Mouse (Mus musculus) stomach, embryonic 14.5 days (tissue): ENCODE data around the gene Ergic1. TPM values are rescaled to one million over a fixed set of nuclear protein-coding genes. Genes with fewer than 3 reads are reported as not detected.

Source experiments
- ATAC-seq: fragments of 200-750 bp; cut with Nextera tagmentation; 2 replicates; pipeline ENCODE4 v1.8.0; 2017; ENCODE audit warnings: low read depth, moderate TSS enrichment; ENCODE audit not compliant: insufficient number of reproducible peaks, insufficient read depth, low FRiP score
- H3K27ac ChIP-seq: fragments of 300-500 bp; sonication (generic); 2 replicates; pipeline ENCODE4 v1.5.1; 2014; ENCODE audit warnings: mild to moderate bottlenecking, low read length, moderate library complexity, mixed read lengths
- H3K27me3 ChIP-seq: fragments of 300-500 bp; sonication (generic); 2 replicates; pipeline ENCODE4 v1.6.1; 2014; ENCODE audit warnings: low read length, control low read depth, mixed read lengths; ENCODE audit not compliant: control insufficient read depth, insufficient read depth
- H3K36me3 ChIP-seq: fragments of 300-500 bp; sonication (generic); 2 replicates; pipeline ENCODE4 v1.6.1; 2014; ENCODE audit warnings: mild to moderate bottlenecking, control low read depth, low read length, moderate library complexity, mixed read lengths; ENCODE audit not compliant: control insufficient read depth, insufficient read depth
- H3K4me1 ChIP-seq: fragments of 300-500 bp; sonication (generic); 2 replicates; pipeline ENCODE4 v1.6.1; 2014; ENCODE audit warnings: low read length, control low read depth, mixed read lengths; ENCODE audit not compliant: control insufficient read depth, insufficient read depth
- H3K4me2 ChIP-seq: fragments of 300-500 bp; sonication (generic); replicated peaks from 2 replicates; pipeline ENCODE4 v1.6.1; 2014; ENCODE audit warnings: low read depth, low read length, control low read depth
- H3K4me3 ChIP-seq: fragments of 300-500 bp; sonication (generic); 2 replicates; pipeline ENCODE4 v1.5.1; 2014; ENCODE audit warnings: low read depth, low read length, control low read depth
- H3K9ac ChIP-seq: fragments of 300-500 bp; sonication (generic); replicated peaks from 2 replicates; pipeline ENCODE4 v1.6.1; 2014; ENCODE audit warnings: low read depth, mild to moderate bottlenecking, control low read depth, low read length, moderate library complexity, mixed read lengths
- H3K9me3 ChIP-seq: fragments of 300-500 bp; sonication (generic); 2 replicates; pipeline ENCODE4 v1.6.1; 2016; ENCODE audit warnings: low read depth, low read length, control low read depth; ENCODE audit not compliant: control insufficient read depth
- WGBS: fragments of 180-500 bp; shearing (Covaris S2); extraction: QIAGEN DNeasy Blood & Tissue Kit; methylation state at CpG from one replicate; pipeline ENCODE4 v1.1.7; 2014; 5-methylcytosine and 5-hydroxymethylcytosine counted together
- polyA plus RNA-seq: library from polyadenylated mRNA; unstranded; fragments of >200 nt; fragmentation: Nextera tagmentation; extraction: Ambion mirVana; gene quantifications from 2 replicates; pipeline ENCODE4 v1.2.1, GENCODE M21; 2014

Gene Ergic1
- polyA plus RNA-seq, 1 experiment from 2014 or later, result 133 TPM

- Histone ChIP-seq H3K9ac (no peak overlapping the region), H3K4me3 (no peak overlapping the region), H3K9me3 (no peaks in the 10 kb centered on the region), H3K36me3 (peaks cover 22% of the 10 kb centered on the region), H3K27me3 (no peaks in the 10 kb centered on the region), H3K4me1 (peaks cover 4% of the 10 kb centered on the region; the same call in 1 of the 2 replicates), H3K27ac (no peak overlapping the region), H3K4me2 (no peak overlapping the region)
- no peak for ATAC-seq
- WGBS, result 85% methylated on average over 11 of the region's 11 CpGs
These were observed 12.8 kb downstream of the Ergic1 start for GRCm38 (mm10) chr17:26574118-26574517.

- H3K4me3 ChIP-seq, result no peak overlapping the region
- no peaks in the 10 kb centered on the region for H3K9me3 ChIP-seq
- H3K36me3 ChIP-seq, result peaks cover 16% of the 10 kb centered on the region; the same call in 1 of the 2 replicates
- no peaks in the 10 kb centered on the region for H3K27me3 ChIP-seq
- H3K27ac ChIP-seq, result no peak overlapping the region
- H3K4me1 ChIP-seq, result peaks cover 4% of the 10 kb centered on the region; the same call in 1 of the 2 replicates
- ATAC-seq, result no peak
- WGBS, result 89% methylated on average over 5 of the region's 5 CpGs
- H3K4me2 ChIP-seq, result no peak overlapping the region
- no peak overlapping the region for H3K9ac ChIP-seq
These were observed 13.4 kb downstream of the Ergic1 start for GRCm38 (mm10) chr17:26574701-26575100.

- 84% methylated on average over 12 of the region's 12 CpGs for WGBS
These were observed 14.7 kb downstream of the Ergic1 start for GRCm38 (mm10) chr17:26575786-26576690.

GRCm38 (mm10) chr17:26576833-26577232, 15.5 kb downstream of the Ergic1 start:
- ATAC-seq, result no peak
- peaks cover 4% of the 10 kb centered on the region; the same call in 1 of the 2 replicates for H3K4me1 ChIP-seq
- no peaks in the 10 kb centered on the region for H3K9me3 ChIP-seq
- no peak overlapping the region for H3K4me2 ChIP-seq
- no peak overlapping the region for H3K9ac ChIP-seq
- no peak overlapping the region for H3K4me3 ChIP-seq
- H3K27me3 ChIP-seq, result no peaks in the 10 kb centered on the region
- H3K27ac ChIP-seq, result no peak overlapping the region
- peaks cover 8% of the 10 kb centered on the region; the same call in 1 of the 2 replicates for H3K36me3 ChIP-seq
- 79% methylated on average over 7 of the region's 7 CpGs for WGBS

More at GRCm38 (mm10) chr17:26575786-26576690, 14.7 kb downstream of the Ergic1 start:
- no peak overlapping the region for H3K27ac ChIP-seq
- no peak overlapping the region for H3K4me2 ChIP-seq
- H3K9ac ChIP-seq, result no peak overlapping the region
- ATAC-seq, result no peak
- H3K27me3 ChIP-seq, result no peaks in the 10 kb centered on the region
- H3K4me1 ChIP-seq, result peaks cover 4% of the 10 kb centered on the region; the same call in 1 of the 2 replicates
- H3K36me3 ChIP-seq, result peaks cover 13% of the 10 kb centered on the region; the same call in 1 of the 2 replicates
- H3K9me3 ChIP-seq, result no peaks in the 10 kb centered on the region
- H3K4me3 ChIP-seq, result no peak overlapping the region

GRCm38 (mm10) chr17:26577309-26577708, 16.0 kb downstream of the Ergic1 start:
- H3K36me3 ChIP-seq, result peaks cover 8% of the 10 kb centered on the region; the same call in 1 of the 2 replicates
- WGBS, result 70% methylated on average over 11 of the region's 11 CpGs
- no peak overlapping the region for H3K27ac ChIP-seq
- H3K9ac ChIP-seq, result no peak overlapping the region
- H3K4me3 ChIP-seq, result no peak overlapping the region
- ATAC-seq, result no peak
- H3K27me3 ChIP-seq, result no peaks in the 10 kb centered on the region
- H3K4me2 ChIP-seq, result no peak overlapping the region
- H3K9me3 ChIP-seq, result no peaks in the 10 kb centered on the region
- peaks cover 4% of the 10 kb centered on the region; the same call in 1 of the 2 replicates for H3K4me1 ChIP-seq

GRCm38 (mm10) chr17:26578162-26578561, 16.9 kb downstream of the Ergic1 start:
- ATAC-seq, result no peak
- H3K27ac ChIP-seq, result no peak overlapping the region
- no peak overlapping the region for H3K9ac ChIP-seq
- H3K27me3 ChIP-seq, result no peaks in the 10 kb centered on the region
- no peak overlapping the region for H3K4me3 ChIP-seq
- H3K4me1 ChIP-seq, result peaks cover 4% of the 10 kb centered on the region; the same call in 1 of the 2 replicates
- WGBS, result 82% methylated on average over 7 of the region's 7 CpGs
- H3K36me3 ChIP-seq, result peaks cover 8% of the 10 kb centered on the region; the same call in 1 of the 2 replicates
- H3K9me3 ChIP-seq, result no peaks in the 10 kb centered on the region
- H3K4me2 ChIP-seq, result no peak overlapping the region

- H3K4me1 ChIP-seq, result peaks cover 6% of the 10 kb centered on the region; the same call in 1 of the 2 replicates
- no peak overlapping the region for H3K4me2 ChIP-seq
- ATAC-seq, result no peak
- no peaks in the 10 kb centered on the region for H3K27me3 ChIP-seq
- H3K27ac ChIP-seq, result no peak overlapping the region
- H3K4me3 ChIP-seq, result no peak overlapping the region
- no peak overlapping the region for H3K9ac ChIP-seq
- WGBS, result 92% methylated on average over 11 of the region's 11 CpGs
- H3K36me3 ChIP-seq, result peaks cover 8% of the 10 kb centered on the region; the same call in 1 of the 2 replicates
- no peaks in the 10 kb centered on the region for H3K9me3 ChIP-seq
These were observed 17.5 kb downstream of the Ergic1 start for GRCm38 (mm10) chr17:26578771-26579170.

- no peak overlapping the region for H3K27ac ChIP-seq
- 87% methylated on average over 6 of the region's 6 CpGs for WGBS
- ATAC-seq, result no peak
These were observed 18.1 kb downstream of the Ergic1 start for GRCm38 (mm10) chr17:26579396-26579795.

More at GRCm38 (mm10) chr17:26579396-26579795, 18.1 kb downstream of the Ergic1 start:
- H3K36me3 ChIP-seq, result peaks cover 8% of the 10 kb centered on the region; the same call in 1 of the 2 replicates
- H3K9ac ChIP-seq, result no peak overlapping the region
- no peak overlapping the region for H3K4me2 ChIP-seq
- H3K9me3 ChIP-seq, result no peaks in the 10 kb centered on the region
- H3K27me3 ChIP-seq, result no peaks in the 10 kb centered on the region
- peaks cover 12% of the 10 kb centered on the region; the same call in 1 of the 2 replicates for H3K4me1 ChIP-seq
- no peak overlapping the region for H3K4me3 ChIP-seq
